Mouse (Mus musculus) heart, adult 2 months (tissue): ENCODE data around the gene Axin1. TPM values are rescaled to one million over a fixed set of nuclear protein-coding genes. Genes with fewer than 3 reads are reported as not detected.
"Not testable (repeated sequence)": the region's sequence is repeated elsewhere in the genome, so short reads cannot be mapped to it uniquely, and the experiment has no call there.

Experiments used
- DNase-seq, 2 experiments: peaks; one replicate each; pipeline ENCODE4 v3.0.0; 2021
- H3K27ac ChIP-seq: fragments of 200-600 bp; 2 replicates; pipeline ENCODE4 v1.8.1; 2022
- H3K27me3 ChIP-seq: fragments of 200-500 bp; 2 replicates; pipeline ENCODE4 v1.6.1; 2012; ENCODE audit warnings: mild to moderate bottlenecking, low read length, inconsistent platforms, mixed read lengths; ENCODE audit not compliant: control insufficient read depth, insufficient read depth
- H3K36me3 ChIP-seq: fragments of 200-500 bp; 2 replicates; pipeline ENCODE4 v1.6.1; 2012; ENCODE audit warnings: low read length, inconsistent platforms; ENCODE audit not compliant: control insufficient read depth, insufficient read depth
- H3K4me1 ChIP-seq: fragments of 200-500 bp; 2 replicates; pipeline ENCODE4 v1.6.1; 2011; ENCODE audit warnings: low read length; ENCODE audit not compliant: control insufficient read depth, insufficient read depth
- H3K4me3 ChIP-seq: fragments of 200-600 bp; 2 replicates; pipeline ENCODE4 v1.8.1; 2022
- H3K79me2 ChIP-seq: fragments of 200-500 bp; replicated peaks from 2 replicates; pipeline ENCODE4 v1.6.1; 2012; ENCODE audit warnings: mild to moderate bottlenecking, inconsistent platforms, low read length, moderate library complexity, mixed read lengths; ENCODE audit not compliant: control insufficient read depth, insufficient read depth
- H3K9ac ChIP-seq: fragments of 200-500 bp; 2 replicates; pipeline ENCODE4 v1.6.1; 2012; ENCODE audit warnings: low read depth, mild to moderate bottlenecking, control low read depth, inconsistent platforms, low read length, mixed read lengths
- CTCF ChIP-seq: fragments of 200-600 bp; IDR thresholded peaks from 2 replicates; pipeline ENCODE4 v1.8.1; 2022; ENCODE audit warnings: antibody characterized with exemption, mild to moderate bottlenecking, moderate library complexity
- EP300 ChIP-seq: fragments of 200-500 bp; IDR thresholded peaks from 2 replicates; pipeline ENCODE4 v1.6.1; 2011; ENCODE audit warnings: low read depth, low read length, control low read depth; ENCODE audit not compliant: insufficient read depth
- POLR2A ChIP-seq: fragments of 200-500 bp; IDR thresholded peaks from 2 replicates; pipeline ENCODE4 v1.6.1; 2011; ENCODE audit warnings: mild to moderate bottlenecking, low read depth, low read length, control low read depth; ENCODE audit not compliant: insufficient read depth
- WGBS: fragments of 180-500 bp; shearing (Covaris S2); methylation state at CpG from one replicate; pipeline ENCODE4 v1.1.7; 2018; 5-methylcytosine and 5-hydroxymethylcytosine counted together
- intact Hi-C: fragments of 180-260 bp; cut with DNase I; formaldehyde crosslinking; loops from one replicate; pipeline ENCODE4 v1.15.1; 2025
- polyA plus RNA-seq: library from polyadenylated mRNA; depleted of rRNA; stranded (reverse); fragments of >200 nt; gene quantifications from 2 replicates; pipeline ENCODE4 v1.2.3, GENCODE M21; 2012
- total RNA-seq, 2 experiments: library from RNA; stranded (reverse); gene quantifications; 2 replicates each; pipeline ENCODE4 v1.2.3; 2021

Gene Axin1
- total and polyA plus RNA-seq, 3 experiments, result 7.6 to 18.2 (median 16.5) TPM

- Histone ChIP-seq H3K4me1 (peaks cover 2% of the 10 kb centered on the region), H3K79me2 (peaks cover 6% of the 10 kb centered on the region), H3K36me3 (peaks cover 6% of the 10 kb centered on the region; the same call in 1 of the 2 replicates), H3K9ac (no peak overlapping the region), H3K27me3 (no peaks in the 10 kb centered on the region), H3K4me3 (no peak overlapping the region), H3K27ac (no peak overlapping the region)
- intact Hi-C loops, result no loop called here
- 78% methylated on average over 2 of the region's 2 CpGs for WGBS
- peak in 1 of 2 experiments; percentile 22 for DNase-seq
- TF ChIP-seq POLR2A (no peak), CTCF (no peak), EP300 (no peak)
Observed at GRCm38 (mm10) chr17:26168039-26168438, 29.6 kb downstream of the Axin1 start.

GRCm38 (mm10) chr17:26175248-26175647 is 36.8 kb downstream of the Axin1 start:
- H3K36me3 ChIP-seq, H3K79me2 ChIP-seq, DNase-seq, H3K9ac ChIP-seq, intact Hi-C loops, H3K4me1 ChIP-seq, H3K27me3 ChIP-seq, H3K4me3 ChIP-seq, H3K27ac ChIP-seq: not testable (repeated sequence)
- 87% methylated on average over 2 of the region's 2 CpGs for WGBS
- TF ChIP-seq CTCF, result peak; percentile 35

- intact Hi-C loops, result no loop called here
- no peak overlapping the region for H3K4me3 ChIP-seq
- H3K36me3 ChIP-seq, result no peaks in the 10 kb centered on the region; the same call in 1 of the 2 replicates
- TF ChIP-seq EP300 (no peak), POLR2A (no peak), CTCF (no peak)
- H3K4me1 ChIP-seq, result no peaks in the 10 kb centered on the region
- H3K9ac ChIP-seq, result no peak overlapping the region
- no peaks in the 10 kb centered on the region; the same call in 1 of the 2 replicates for H3K79me2 ChIP-seq
- DNase-seq, result no peak
- no peak overlapping the region for H3K27ac ChIP-seq
- no peaks in the 10 kb centered on the region for H3K27me3 ChIP-seq
Observed at GRCm38 (mm10) chr17:26178611-26179010, 40.1 kb downstream of the Axin1 start.

- Histone ChIP-seq H3K27ac (no peak overlapping the region), H3K4me1 (no peaks in the 10 kb centered on the region), H3K27me3 (no peaks in the 10 kb centered on the region), H3K9ac (no peak overlapping the region), H3K79me2 (no peaks in the 10 kb centered on the region; the same call in 1 of the 2 replicates), H3K36me3 (no peaks in the 10 kb centered on the region; the same call in 1 of the 2 replicates), H3K4me3 (no peak overlapping the region)
- WGBS, result 94% methylated on average over 3 of the region's 3 CpGs
- intact Hi-C loops, result no loop called here
- no peak for DNase-seq
- TF ChIP-seq EP300 (no peak), CTCF (no peak), POLR2A (no peak)
Observed at GRCm38 (mm10) chr17:26181179-26181578, 42.7 kb downstream of the Axin1 start.

- TF ChIP-seq CTCF, result no peak
- no peak for TF ChIP-seq EP300
- no peak for TF ChIP-seq POLR2A
- H3K36me3 ChIP-seq, result peaks cover 2% of the 10 kb centered on the region; the same call in 1 of the 2 replicates
- intact Hi-C loops, result no loop called here
Observed at GRCm38 (mm10) chr17:26187592-26187991, 49.1 kb downstream of the Axin1 start.

GRCm38 (mm10) chr17:26188091-26188805 is 49.8 kb downstream of the Axin1 start:
- WGBS, result 91% methylated on average over 11 of the region's 11 CpGs
- Histone ChIP-seq H3K4me3 (no peak overlapping the region), H3K4me1 (no peaks in the 10 kb centered on the region; the same call in 1 of the 2 replicates), H3K27me3 (no peaks in the 10 kb centered on the region), H3K9ac (no peak overlapping the region), H3K79me2 (no peaks in the 10 kb centered on the region), H3K27ac (no peak overlapping the region), H3K36me3 (peaks cover 2% of the 10 kb centered on the region; the same call in 1 of the 2 replicates)
- no peak for DNase-seq
- intact Hi-C loops, result no loop called here
- TF ChIP-seq CTCF (no peak), EP300 (no peak), POLR2A (no peak)

More at GRCm38 (mm10) chr17:26187592-26187991, 49.1 kb downstream of the Axin1 start:
- no peak overlapping the region for H3K4me3 ChIP-seq
- DNase-seq, result no peak
- no peaks in the 10 kb centered on the region for H3K79me2 ChIP-seq
- H3K4me1 ChIP-seq, result no peaks in the 10 kb centered on the region; the same call in 1 of the 2 replicates
- no peak overlapping the region for H3K9ac ChIP-seq
- WGBS, result 94% methylated on average over 5 of the region's 5 CpGs
- no peak overlapping the region for H3K27ac ChIP-seq
- no peaks in the 10 kb centered on the region for H3K27me3 ChIP-seq

GRCm38 (mm10) chr17:26191486-26191885 is 53.0 kb downstream of the Axin1 start:
- intact Hi-C loops, H3K27ac ChIP-seq, DNase-seq, H3K27me3 ChIP-seq, H3K4me3 ChIP-seq, H3K36me3 ChIP-seq, H3K9ac ChIP-seq, H3K79me2 ChIP-seq, H3K4me1 ChIP-seq: not testable (repeated sequence)
- WGBS, result 89% methylated on average over 7 of the region's 7 CpGs
